Mouse (Mus musculus) spleen, adult 2 months (tissue): ENCODE measurements at regions not wholly inside any gene's neighbourhood (a gene's known extent, or its start where the extent isn't known, plus 50 kb on each side); places are given as distances from the start of the nearest gene placed in this dataset.

Experiments used
- CTCF ChIP-seq: fragments of 200-500 bp; IDR thresholded peaks from 2 replicates; pipeline ENCODE4 v1.5.1; 2011; ENCODE audit warnings: mild to moderate bottlenecking, inconsistent platforms; ENCODE audit not compliant: insufficient read depth, insufficient read length, insufficient replicate concordance; ENCODE audit errors: extremely low read depth
- POLR2A ChIP-seq: fragments of 200-500 bp; IDR thresholded peaks from 2 replicates; pipeline ENCODE4 v1.6.1; 2011; ENCODE audit warnings: low read depth, low read length, inconsistent platforms

DNA sequence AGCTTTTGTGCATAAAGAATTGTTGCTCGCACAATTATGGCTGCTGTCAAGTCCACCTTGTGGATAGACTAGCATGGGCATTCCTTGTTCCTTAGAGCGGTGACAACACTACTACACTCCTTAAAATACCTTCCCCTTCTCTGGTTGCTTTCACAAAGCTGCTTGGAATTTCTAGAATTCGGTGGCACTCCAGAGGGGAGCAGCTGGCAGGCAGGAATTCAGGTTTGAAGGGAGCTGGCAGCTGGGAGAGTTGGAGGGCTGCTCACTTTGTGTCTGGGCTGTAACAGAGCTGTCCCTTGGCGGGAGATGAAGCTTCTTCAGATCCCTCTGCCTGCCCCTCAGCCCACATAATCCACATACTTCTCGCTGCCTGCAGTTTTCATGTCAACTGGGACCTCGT, 109.7 kb downstream of the Tmsb4x start:
- no peak for TF ChIP-seq CTCF
- no peak for TF ChIP-seq POLR2A
